Mouse (Mus musculus) liver, embryonic 13.5 days (tissue): Measurements from ENCODE around the gene Ppp4c. TPM values are rescaled to one million over a fixed set of nuclear protein-coding genes. Genes with fewer than 3 reads are reported as not detected.
"Not testable (repeated sequence)": the region's sequence is repeated elsewhere in the genome, so short reads cannot be mapped to it uniquely, and the experiment has no call there.

Experiments used
- ATAC-seq: fragments of 200-750 bp; cut with Nextera tagmentation; 2 replicates; pipeline ENCODE4 v1.8.0; 2017; ENCODE audit warnings: low read depth, mild to moderate bottlenecking, moderate number of reproducible peaks, moderate library complexity
- DNase-seq: peaks from one replicate; pipeline ENCODE4 v3.0.0; 2022
- H3K27ac ChIP-seq: fragments of 300-500 bp; sonication (generic); 2 replicates; pipeline ENCODE4 v1.5.1; 2015; ENCODE audit warnings: moderate library complexity, mild to moderate bottlenecking, inconsistent platforms
- H3K27me3 ChIP-seq: fragments of 300-500 bp; sonication (generic); 2 replicates; pipeline ENCODE4 v1.6.1; 2015; ENCODE audit warnings: mild to moderate bottlenecking, inconsistent platforms
- H3K36me3 ChIP-seq: fragments of 300-500 bp; sonication (generic); 2 replicates; pipeline ENCODE4 v1.6.1; 2015; ENCODE audit warnings: mild to moderate bottlenecking, inconsistent platforms
- H3K4me1 ChIP-seq: fragments of 300-500 bp; sonication (generic); replicated peaks from 2 replicates; pipeline ENCODE4 v1.6.1; 2015; ENCODE audit warnings: inconsistent platforms
- H3K4me2 ChIP-seq: fragments of 300-500 bp; sonication (generic); 2 replicates; pipeline ENCODE4 v1.6.1; 2015; ENCODE audit warnings: inconsistent platforms, mild to moderate bottlenecking, moderate library complexity
- H3K4me3 ChIP-seq: fragments of 300-500 bp; sonication (generic); replicated peaks from 2 replicates; pipeline ENCODE4 v1.5.1; 2015; ENCODE audit warnings: mild to moderate bottlenecking, inconsistent platforms
- H3K9ac ChIP-seq: fragments of 300-500 bp; sonication (generic); 2 replicates; pipeline ENCODE4 v1.6.1; 2015; ENCODE audit warnings: mild to moderate bottlenecking, inconsistent platforms
- H3K9me3 ChIP-seq: fragments of 300-500 bp; sonication (generic); replicated peaks from 2 replicates; pipeline ENCODE4 v1.6.1; 2016; ENCODE audit warnings: inconsistent platforms
- WGBS: fragments of 180-500 bp; shearing (Covaris S2); methylation state at CpG from one replicate; pipeline ENCODE4 v1.1.7; 2015; ENCODE audit not compliant: insufficient replicate concordance; 5-methylcytosine and 5-hydroxymethylcytosine counted together
- polyA plus RNA-seq: library from polyadenylated mRNA; unstranded; fragments of >200 nt; fragmentation: Nextera tagmentation; extraction: Ambion mirVana; gene quantifications from 2 replicates; pipeline ENCODE4 v1.2.1, GENCODE M21; 2015

Ppp4c gene
- polyA plus RNA-seq, 1 experiment from 2014 or later, result 133 TPM

DNA sequence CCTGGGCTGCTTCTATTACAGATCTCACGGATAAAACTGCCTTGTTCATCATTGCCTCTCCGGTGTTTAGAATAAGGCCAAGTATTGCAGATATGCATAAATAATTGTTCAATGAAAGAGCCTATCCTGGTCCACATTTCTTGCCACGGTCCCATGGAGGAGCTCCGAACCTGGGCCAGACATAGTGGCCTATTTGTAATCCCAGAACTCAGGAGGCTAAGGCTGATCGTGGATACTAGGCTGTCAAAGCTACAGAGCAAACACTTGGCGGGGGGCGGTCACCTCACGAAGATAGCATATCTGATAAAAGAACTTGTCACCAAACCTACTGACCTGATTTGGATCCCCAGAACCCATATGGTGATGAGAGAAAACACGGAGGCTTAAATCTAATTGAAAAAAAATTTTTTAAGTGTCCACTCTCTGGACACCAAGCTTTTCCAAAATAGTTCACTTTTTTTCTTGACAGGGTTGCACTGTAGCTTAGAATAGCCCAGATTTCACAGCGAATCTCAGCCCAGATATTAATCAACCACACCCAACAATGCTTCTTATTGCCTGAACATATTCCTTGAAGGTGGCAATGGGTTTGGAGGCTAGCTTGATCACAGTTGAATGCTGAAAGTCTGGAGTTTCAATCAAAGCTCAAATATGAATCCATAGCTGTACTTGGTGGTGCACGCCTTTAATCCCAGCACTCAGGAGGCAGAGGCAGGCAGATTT lies 586 bp upstream of the Ppp4c start:
- peak overlapping the region; percentile 88 for H3K4me2 ChIP-seq
- H3K27ac ChIP-seq, result peak overlapping the region; percentile 93
- ATAC-seq, result peak; percentile 11; the same call in 1 of the 2 replicates
- H3K9me3 ChIP-seq, result no peaks in the 10 kb centered on the region
- peaks cover 63% of the 10 kb centered on the region for H3K36me3 ChIP-seq
- H3K9ac ChIP-seq, result peak overlapping the region; percentile 99
- no peaks in the 10 kb centered on the region for H3K27me3 ChIP-seq
- 18% methylated on average over 11 of the region's 11 CpGs for WGBS
- no peak for DNase-seq
- peaks cover 73% of the 10 kb centered on the region for H3K4me1 ChIP-seq
- peak overlapping the region; percentile 94 for H3K4me3 ChIP-seq

DNA sequence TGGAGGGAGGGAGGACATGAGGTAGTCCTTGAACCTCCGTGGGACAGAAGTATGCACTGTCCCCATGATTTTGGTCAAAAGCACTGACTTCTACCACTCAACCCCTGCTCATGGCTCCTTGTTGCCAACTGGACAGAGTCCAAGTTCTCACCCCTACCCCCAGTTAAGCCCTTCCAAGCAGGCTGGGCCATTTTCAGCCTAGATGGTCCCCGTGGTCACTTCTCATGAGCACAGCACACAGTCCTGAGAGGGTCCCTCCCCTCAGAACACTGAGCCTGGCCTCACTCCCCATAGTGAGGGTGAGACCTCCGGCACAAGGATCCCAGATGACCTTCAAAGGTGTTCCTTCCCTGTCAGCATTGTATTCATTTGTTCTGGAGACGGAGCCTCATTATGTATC lies 3.2 kb downstream of the Ppp4c start:
- Histone ChIP-seq H3K4me2 (no peak overlapping the region), H3K4me1 (peaks cover 38% of the 10 kb centered on the region), H3K36me3 (peaks cover 66% of the 10 kb centered on the region), H3K27ac (no peak overlapping the region), H3K9ac (no peak overlapping the region), H3K4me3 (no peak overlapping the region), H3K27me3 (no peaks in the 10 kb centered on the region), H3K9me3 (no peaks in the 10 kb centered on the region)
- ATAC-seq (no peak), DNase-seq (no peak)
- 84% methylated on average over 4 of the region's 4 CpGs for WGBS

- Histone ChIP-seq H3K4me3 (no peak overlapping the region), H3K27me3 (no peaks in the 10 kb centered on the region), H3K27ac (no peak overlapping the region), H3K4me1 (peaks cover 37% of the 10 kb centered on the region), H3K36me3 (peaks cover 72% of the 10 kb centered on the region), H3K4me2 (no peak overlapping the region), H3K9ac (no peak overlapping the region), H3K9me3 (no peaks in the 10 kb centered on the region)
- no peak for DNase-seq
- WGBS, result 85% methylated on average over 14 of the region's 14 CpGs
- no peak for ATAC-seq
These were observed 6.2 kb downstream of the Ppp4c start for GRCm38 (mm10) chr7:126786142-126786541.

DNA sequence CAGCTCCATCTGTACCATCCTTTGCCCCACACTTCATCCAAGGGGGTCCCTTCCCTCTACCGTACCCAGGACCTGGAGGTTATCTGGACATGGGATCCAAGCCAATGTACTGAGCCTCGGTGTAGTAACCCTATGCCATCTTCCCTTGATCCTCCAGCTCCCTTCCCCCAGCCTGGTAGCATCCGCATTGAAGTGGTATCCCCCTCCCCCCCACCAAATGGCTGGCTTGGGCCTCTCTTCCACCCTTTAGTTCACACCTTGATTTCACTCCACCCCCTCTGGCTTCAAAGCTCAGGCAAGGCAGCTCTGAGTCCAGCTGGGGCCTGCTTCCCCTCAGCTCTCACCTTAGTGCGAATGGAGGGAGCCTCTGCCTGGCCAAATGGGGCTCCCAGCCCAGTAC lies 7.2 kb downstream of the Ppp4c start:
- Histone ChIP-seq H3K9me3 (no peaks in the 10 kb centered on the region), H3K27me3 (no peaks in the 10 kb centered on the region), H3K27ac (no peak overlapping the region), H3K4me3 (no peak overlapping the region), H3K36me3 (peaks cover 65% of the 10 kb centered on the region), H3K9ac (no peak overlapping the region), H3K4me1 (peaks cover 37% of the 10 kb centered on the region), H3K4me2 (no peak overlapping the region)
- 80% methylated on average over 4 of the region's 4 CpGs for WGBS
- no peak for ATAC-seq
- no peak for DNase-seq

DNA sequence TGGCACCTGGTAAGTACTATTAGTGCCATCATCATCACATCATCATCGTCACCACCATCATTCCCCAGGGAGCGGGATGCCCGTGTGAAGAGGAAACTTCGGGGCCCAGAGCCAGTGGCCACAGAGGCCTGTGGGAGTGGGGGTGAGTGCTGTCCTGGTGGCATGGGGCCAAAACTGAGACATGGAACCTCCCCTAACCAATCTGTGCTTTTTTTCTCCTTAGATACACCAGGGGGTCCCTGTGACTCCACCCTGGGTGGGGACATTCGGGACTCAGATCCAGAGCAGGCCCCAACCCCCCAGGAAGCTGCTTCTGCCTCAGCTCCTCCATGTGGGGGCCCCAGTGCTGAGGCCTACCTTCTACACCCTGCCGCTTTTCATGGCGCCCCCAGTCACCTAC lies 7.8 kb downstream of the Ppp4c start:
- Histone ChIP-seq H3K27ac (no peak overlapping the region), H3K36me3 (peaks cover 59% of the 10 kb centered on the region), H3K9me3 (no peaks in the 10 kb centered on the region), H3K4me3 (no peak overlapping the region), H3K4me2 (no peak overlapping the region), H3K27me3 (no peaks in the 10 kb centered on the region), H3K4me1 (peaks cover 37% of the 10 kb centered on the region), H3K9ac (no peak overlapping the region)
- 81% methylated on average over 7 of the region's 7 CpGs for WGBS
- DNase-seq (no peak), ATAC-seq (no peak)

DNA sequence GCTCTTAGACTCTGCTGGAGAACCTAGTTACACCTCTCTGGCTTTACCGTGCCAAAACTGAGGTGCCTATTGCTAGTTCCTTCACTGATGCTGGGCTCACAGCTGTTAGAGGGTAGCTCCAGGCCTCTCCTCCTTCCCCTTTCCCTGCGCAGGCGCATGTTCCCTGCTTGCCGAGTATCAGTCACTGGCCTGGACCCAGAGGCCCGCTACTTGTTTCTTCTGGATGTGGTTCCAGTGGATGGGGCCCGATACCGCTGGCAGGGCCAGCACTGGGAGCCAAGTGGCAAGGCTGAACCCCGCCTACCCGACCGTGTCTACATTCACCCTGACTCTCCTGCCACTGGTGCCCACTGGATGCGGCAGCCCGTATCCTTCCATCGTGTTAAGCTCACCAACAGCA lies 9.6 kb downstream of the Ppp4c start:
- no peak for ATAC-seq
- DNase-seq, result no peak
- Histone ChIP-seq H3K4me2 (no peak overlapping the region), H3K9me3 (no peaks in the 10 kb centered on the region), H3K27ac (no peak overlapping the region; the same call in 1 of the 2 replicates), H3K4me3 (no peak overlapping the region), H3K4me1 (peaks cover 53% of the 10 kb centered on the region), H3K9ac (no peak overlapping the region), H3K36me3 (peaks cover 56% of the 10 kb centered on the region), H3K27me3 (no peaks in the 10 kb centered on the region)
- WGBS, result 72% methylated on average over 13 of the region's 13 CpGs

GRCm38 (mm10) chr7:126781661-126782370 lies 10.5 kb downstream of the Ppp4c start:
- H3K36me3 ChIP-seq, result peaks cover 49% of the 10 kb centered on the region

DNA sequence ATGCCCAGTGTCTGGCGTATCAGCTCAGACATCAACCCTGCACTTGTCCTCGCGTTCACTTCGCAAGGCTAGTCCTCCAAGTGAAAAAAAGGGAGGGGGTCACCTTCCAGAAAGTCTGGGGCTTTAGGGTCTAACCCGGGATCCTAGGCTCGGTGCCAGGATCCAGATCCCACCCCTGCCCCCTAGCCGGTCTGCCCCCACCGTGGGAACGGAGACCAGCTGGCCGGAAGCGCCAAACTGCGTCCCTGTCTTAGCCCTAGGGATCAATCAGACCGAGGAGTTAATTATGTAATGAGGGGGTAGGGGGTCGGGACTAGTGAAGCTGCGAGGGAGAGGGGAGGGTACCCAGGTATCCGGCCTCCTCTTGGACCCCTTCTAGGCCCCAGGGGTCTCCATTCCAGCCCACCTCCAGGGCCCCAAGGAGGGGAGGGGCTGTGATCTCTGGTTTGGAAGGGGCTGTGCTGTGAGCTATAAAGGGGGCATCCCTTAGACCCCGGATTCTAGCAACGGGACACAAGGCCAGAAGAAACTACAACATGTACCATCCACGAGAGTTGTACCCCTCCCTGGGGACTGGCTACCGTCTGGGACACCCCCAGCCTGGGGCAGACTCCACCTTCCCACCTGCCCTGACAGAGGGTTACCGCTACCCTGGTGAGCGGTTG lies 11.2 kb downstream of the Ppp4c start, which contains the start of gene Tbx6:
Gene Tbx6, plus strand, starts transcription at position 513 of the 665 bp plus-strand sequence.
- no peak for ATAC-seq
- Histone ChIP-seq H3K4me1 (peaks cover 65% of the 10 kb centered on the region), H3K9ac (peak within 1 kb of the TSS; percentile 65), H3K27ac (peak within 1 kb of the TSS; percentile 26; the same call in 1 of the 2 replicates), H3K36me3 (peaks cover 42% of the 10 kb centered on the region), H3K4me2 (peak within 1 kb of the TSS; percentile 88), H3K9me3 (no peaks in the 10 kb centered on the region), H3K27me3 (no peaks in the 10 kb centered on the region), H3K4me3 (peak within 1 kb of the TSS; percentile 59)
- no peak for DNase-seq
- WGBS, result 16% methylated on average over 22 of the region's 22 CpGs

More at GRCm38 (mm10) chr7:126781661-126782370, 10.5 kb downstream of the Ppp4c start:
- Histone ChIP-seq H3K27me3 (no peaks in the 10 kb centered on the region), H3K9me3 (no peaks in the 10 kb centered on the region), H3K4me1 (peaks cover 60% of the 10 kb centered on the region), H3K9ac (peak overlapping the region; percentile 65; the same call in 1 of the 2 replicates), H3K4me3 (0 out of 2 replicates have a peak overlapping the region, but pooled peaks have one; percentile 59), H3K27ac (no peak overlapping the region; the same call in 1 of the 2 replicates), H3K4me2 (peak overlapping the region; percentile 88)
- no peak for DNase-seq
- 61% methylated on average over 11 of the region's 11 CpGs for WGBS
- ATAC-seq, result no peak

DNA sequence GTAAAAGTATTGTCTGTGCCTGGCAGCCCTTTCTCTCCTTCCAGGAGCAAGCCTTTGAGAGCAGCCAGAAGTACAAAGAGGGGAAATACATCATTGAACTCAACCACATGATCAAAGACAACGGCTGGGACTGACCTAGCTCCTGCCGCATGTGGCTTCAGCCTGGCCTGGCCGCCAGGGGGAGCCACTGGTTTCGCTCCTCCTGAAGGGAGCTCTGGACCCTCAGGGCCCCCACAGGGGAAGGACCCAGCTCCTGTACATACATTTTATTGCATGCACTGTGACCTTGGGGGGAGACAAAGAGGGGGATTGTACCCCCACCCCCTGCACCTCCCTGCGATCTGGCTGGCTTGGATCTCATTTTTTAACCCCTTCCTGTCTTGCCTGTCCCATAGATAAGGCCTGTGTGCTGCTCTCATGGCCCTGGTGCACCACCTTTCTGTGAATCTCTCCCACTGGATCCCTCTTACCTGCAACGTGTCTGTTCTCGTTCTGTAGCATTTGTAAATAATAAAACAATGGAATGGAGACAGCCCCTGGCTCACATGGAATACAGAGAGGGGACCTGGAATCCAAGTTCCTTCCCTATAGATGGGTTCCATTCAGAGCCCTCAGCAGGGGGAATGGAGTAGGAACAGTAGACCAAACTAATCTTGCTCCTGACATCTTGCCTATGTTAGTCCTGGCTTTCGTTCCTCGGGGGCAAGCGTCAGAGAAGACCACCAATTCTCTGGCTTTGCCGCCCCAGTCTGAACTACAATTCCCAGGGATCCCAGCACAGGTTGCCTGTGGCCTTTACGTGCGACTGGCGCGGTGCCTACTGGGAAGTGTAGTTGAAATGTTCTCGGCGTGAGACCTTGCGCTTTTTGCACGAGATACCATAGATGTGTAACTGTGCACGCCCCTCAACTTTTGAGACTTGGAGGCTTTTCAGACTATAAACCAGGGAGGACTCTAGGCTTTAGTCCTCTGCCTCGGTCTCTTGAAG lies 12.0 kb downstream of the Ppp4c start:
- Histone ChIP-seq H3K4me3 (peak overlapping the region; percentile 59), H3K27ac (peak overlapping the region; percentile 53), H3K27me3 (no peaks in the 10 kb centered on the region), H3K4me2 (peak overlapping the region; percentile 88), H3K4me1 (peaks cover 73% of the 10 kb centered on the region), H3K9ac (peak overlapping the region; percentile 65), H3K36me3 (peaks cover 33% of the 10 kb centered on the region), H3K9me3 (no peaks in the 10 kb centered on the region)
- DNase-seq (peak; percentile 80), ATAC-seq (peak; percentile 43)
- WGBS, result under 1% methylated on average over 21 of the region's 21 CpGs

DNA sequence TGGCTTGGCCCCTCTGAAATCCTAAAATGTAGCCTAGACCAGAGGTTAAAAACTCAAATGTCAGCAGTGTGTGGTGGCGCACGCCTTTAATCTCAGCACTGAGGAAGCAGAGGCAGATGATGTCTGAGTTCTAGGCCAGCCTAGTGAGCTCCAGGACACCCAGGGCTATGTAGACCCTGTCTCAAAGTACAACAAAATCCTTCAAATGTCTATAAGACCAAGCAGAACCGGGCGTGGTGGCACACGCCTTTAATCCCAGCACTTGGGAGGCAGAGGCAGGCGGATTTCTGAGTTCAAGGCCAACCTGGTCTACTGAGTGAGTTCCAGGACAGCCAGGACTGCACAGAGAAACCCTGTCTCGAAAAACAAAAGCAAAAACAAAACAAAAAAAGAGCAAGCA lies 13.2 kb downstream of the Ppp4c start:
- ATAC-seq, DNase-seq, H3K27me3 ChIP-seq, H3K9ac ChIP-seq, H3K4me2 ChIP-seq, H3K9me3 ChIP-seq, H3K27ac ChIP-seq, H3K4me3 ChIP-seq: not testable (repeated sequence)
- 77% methylated on average over 7 of the region's 7 CpGs for WGBS
- peaks cover 22% of the 10 kb centered on the region for H3K36me3 ChIP-seq
- peaks cover 84% of the 10 kb centered on the region for H3K4me1 ChIP-seq
